Mouse (Mus musculus) left cerebral cortex, adult 18-20 months (tissue): ENCODE results near the gene Pitpnm3. TPM values are rescaled to one million over a fixed set of nuclear protein-coding genes. Genes with fewer than 3 reads are reported as not detected.
"Not testable (repeated sequence)": the region's sequence is repeated elsewhere in the genome, so short reads cannot be mapped to it uniquely, and the experiment has no call there.

Source experiments
- DNase-seq, 2 experiments: peaks; one replicate each; pipeline ENCODE4 v3.0.0; 2021 to 2022; ENCODE audit warnings: low spot score in 2 of 2, mixed read lengths in 1 of 2
- long read RNA-seq, 2 experiments: library from polyadenylated mRNA; stranded (forward); transcript quantifications; one replicate each; pipeline ENCODE4 v2.0.0; 2021
- total RNA-seq, 2 experiments: library from RNA; stranded (reverse); gene quantifications; 2 replicates each; pipeline ENCODE4 v1.2.3; 2021

The Pitpnm3 gene
- total RNA-seq = 10 to 100 TPM; 80.5 to 83.2 TPM
- long read RNA-seq, experiment 1, full-length matches to known transcripts = 20 of 74 reads
- long read RNA-seq, experiment 1, partial matches to known transcripts = 17 of 74 reads
- long read RNA-seq, experiment 1, other reads (novel, unspliced or antisense) = 37 of 74 reads
- long read RNA-seq, experiment 2, full-length matches to known transcripts = 3 of 41 reads
- long read RNA-seq, experiment 2, partial matches to known transcripts = 6 of 41 reads
- long read RNA-seq, experiment 2, other reads (novel, unspliced or antisense) = 32 of 41 reads

- DNase-seq = peak; percentile 64 to 71
Measured at GRCm38 (mm10) chr11:72135383-72136158, at the start of gene Pitpnm3. Gene Pitpnm3, minus strand, starts transcription at chr11:72135778.

- DNase-seq = no peak
Measured at GRCm38 (mm10) chr11:72184252-72184651, 48.7 kb upstream of the Pitpnm3 start.

GRCm38 (mm10) chr11:72181136-72181535, 45.6 kb upstream of the Pitpnm3 start:
- no peak for DNase-seq

- no peak for DNase-seq
Measured at GRCm38 (mm10) chr11:72180556-72180955, 45.0 kb upstream of the Pitpnm3 start.

- no peak for DNase-seq
Measured at GRCm38 (mm10) chr11:72176553-72176952, 41.0 kb upstream of the Pitpnm3 start.

GRCm38 (mm10) chr11:72175966-72176365, 40.4 kb upstream of the Pitpnm3 start:
- no peak for DNase-seq

- no peak for DNase-seq
Measured at GRCm38 (mm10) chr11:72174721-72175120, 39.1 kb upstream of the Pitpnm3 start.

- DNase-seq = no peak
Measured at GRCm38 (mm10) chr11:72173506-72173905, 37.9 kb upstream of the Pitpnm3 start.

- DNase-seq = not testable (repeated sequence)
Measured at GRCm38 (mm10) chr11:72171906-72172305, 36.3 kb upstream of the Pitpnm3 start.

- no peak for DNase-seq
Measured at GRCm38 (mm10) chr11:72169871-72170270, 34.3 kb upstream of the Pitpnm3 start.

- DNase-seq = no peak
Measured at GRCm38 (mm10) chr11:72163198-72163597, 27.6 kb upstream of the Pitpnm3 start.

GRCm38 (mm10) chr11:72156624-72157023, 21.0 kb upstream of the Pitpnm3 start:
- peak; percentile 46 to 58 for DNase-seq

- DNase-seq = no peak
Measured at GRCm38 (mm10) chr11:72155981-72156428, 20.4 kb upstream of the Pitpnm3 start.

- DNase-seq = peak; percentile 50 to 64
Measured at GRCm38 (mm10) chr11:72155186-72155980, 19.8 kb upstream of the Pitpnm3 start.

- DNase-seq = no peak
Measured at GRCm38 (mm10) chr11:72153122-72153862, 17.7 kb upstream of the Pitpnm3 start.

GRCm38 (mm10) chr11:72151120-72151519, 15.5 kb upstream of the Pitpnm3 start:
- no peak for DNase-seq

GRCm38 (mm10) chr11:72147910-72148309, 12.3 kb upstream of the Pitpnm3 start:
- DNase-seq = no peak

- DNase-seq = no peak
Measured at GRCm38 (mm10) chr11:72145877-72146248, 10.3 kb upstream of the Pitpnm3 start.

GRCm38 (mm10) chr11:72145182-72145876, 9.8 kb upstream of the Pitpnm3 start:
- peak; percentile 40 to 42 for DNase-seq

GRCm38 (mm10) chr11:72142889-72143288, 7.3 kb upstream of the Pitpnm3 start:
- no peak for DNase-seq
